Mouse (Mus musculus): Measurements from ENCODE around the gene Pde4d. TPM values are rescaled to one million over a fixed set of nuclear protein-coding genes. Genes with fewer than 3 reads are reported as not detected.

Pde4d gene
- total RNA-seq, 1 experiment from 2014 or later = 18.9 TPM

GRCm38 (mm10) chr13:109518194-109518593 is 1068.4 kb downstream of the Pde4d start:
- DNase-seq = no peak

- no peak for DNase-seq
These were observed 1069.7 kb downstream of the Pde4d start for GRCm38 (mm10) chr13:109519485-109519884.

GRCm38 (mm10) chr13:109519966-109520646 is 1070.4 kb downstream of the Pde4d start:
- no peak for DNase-seq

- DNase-seq = no peak
These were observed 1084.2 kb downstream of the Pde4d start for GRCm38 (mm10) chr13:109533838-109534523.

GRCm38 (mm10) chr13:109534709-109535284 is 1085.0 kb downstream of the Pde4d start:
- DNase-seq = no peak

- no peak for DNase-seq
These were observed 1086.9 kb downstream of the Pde4d start for GRCm38 (mm10) chr13:109536636-109537035.

- no peak for DNase-seq
These were observed 1089.6 kb downstream of the Pde4d start for GRCm38 (mm10) chr13:109539371-109539770.

GRCm38 (mm10) chr13:109544646-109545045 is 1094.9 kb downstream of the Pde4d start:
- DNase-seq = no peak

- DNase-seq = no peak
These were observed 1096.6 kb downstream of the Pde4d start for GRCm38 (mm10) chr13:109546337-109546736.

GRCm38 (mm10) chr13:109547006-109547587 is 1097.3 kb downstream of the Pde4d start:
- no peak for DNase-seq

- DNase-seq = peak; percentile 72
These were observed 1098.0 kb downstream of the Pde4d start for GRCm38 (mm10) chr13:109547700-109548099.

- no peak for DNase-seq
These were observed 1098.5 kb downstream of the Pde4d start for GRCm38 (mm10) chr13:109548263-109548662.

GRCm38 (mm10) chr13:109548771-109549555 is 1099.2 kb downstream of the Pde4d start:
- DNase-seq = no peak

- DNase-seq = no peak
These were observed 1102.1 kb downstream of the Pde4d start for GRCm38 (mm10) chr13:109551836-109552235.

GRCm38 (mm10) chr13:109555513-109555912 is 1105.8 kb downstream of the Pde4d start:
- no peak for DNase-seq

GRCm38 (mm10) chr13:109556853-109557252 is 1107.1 kb downstream of the Pde4d start:
- no peak for DNase-seq

GRCm38 (mm10) chr13:109558341-109559257 is 1108.9 kb downstream of the Pde4d start:
- peak; percentile 8 for DNase-seq

GRCm38 (mm10) chr13:109560261-109560660 is 1110.5 kb downstream of the Pde4d start:
- DNase-seq = no peak

- DNase-seq = no peak
These were observed 1119.1 kb downstream of the Pde4d start for GRCm38 (mm10) chr13:109568638-109569468.

GRCm38 (mm10) chr13:109569491-109569890 is 1119.7 kb downstream of the Pde4d start:
- no peak for DNase-seq
